Mouse (Mus musculus) frontal cortex, postnatal 25 days (tissue): ENCODE data around the gene Mc3r.

Experiments used
- DNase-seq, 2 experiments: peaks; one replicate each; pipeline ENCODE4 v3.0.0; 2022; ENCODE audit warnings: low spot score in 2 of 2

The Mc3r gene

DNA sequence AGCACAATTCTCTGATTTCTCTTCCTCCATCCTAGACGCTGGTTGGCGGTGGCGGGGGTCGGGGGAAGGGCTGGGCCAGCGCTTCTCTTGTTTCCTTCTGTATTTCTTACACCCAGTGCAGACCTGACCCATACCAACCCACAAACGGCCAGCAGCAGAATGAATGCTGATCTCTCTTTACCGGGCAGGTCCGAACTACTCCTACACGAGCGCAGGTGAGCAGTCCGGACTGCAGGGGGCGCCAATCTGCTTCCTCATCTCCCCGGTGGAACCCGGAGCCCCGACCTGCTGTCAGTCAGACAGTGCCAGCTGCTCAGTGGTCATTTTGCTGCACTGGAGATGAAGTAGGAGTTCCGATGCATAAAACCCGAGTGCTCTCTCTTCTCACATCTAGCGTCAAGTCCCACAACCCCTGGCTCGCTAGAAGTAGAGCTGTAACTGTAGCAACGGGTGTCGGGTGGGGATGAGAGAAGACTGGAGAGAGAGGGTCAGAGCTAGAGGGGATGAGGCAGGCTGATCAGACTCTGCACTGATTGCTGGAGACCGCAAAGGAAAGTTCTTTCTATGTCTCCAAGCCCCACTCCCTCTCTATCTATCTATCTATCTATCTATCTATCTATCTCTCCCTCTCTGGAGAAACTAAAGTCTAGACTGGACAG, at the start of gene Mc3r:
Gene Mc3r, plus strand, starts transcription at position 387 of the 659 bp plus-strand sequence.
- peak; percentile 57 to 62 for DNase-seq

DNA sequence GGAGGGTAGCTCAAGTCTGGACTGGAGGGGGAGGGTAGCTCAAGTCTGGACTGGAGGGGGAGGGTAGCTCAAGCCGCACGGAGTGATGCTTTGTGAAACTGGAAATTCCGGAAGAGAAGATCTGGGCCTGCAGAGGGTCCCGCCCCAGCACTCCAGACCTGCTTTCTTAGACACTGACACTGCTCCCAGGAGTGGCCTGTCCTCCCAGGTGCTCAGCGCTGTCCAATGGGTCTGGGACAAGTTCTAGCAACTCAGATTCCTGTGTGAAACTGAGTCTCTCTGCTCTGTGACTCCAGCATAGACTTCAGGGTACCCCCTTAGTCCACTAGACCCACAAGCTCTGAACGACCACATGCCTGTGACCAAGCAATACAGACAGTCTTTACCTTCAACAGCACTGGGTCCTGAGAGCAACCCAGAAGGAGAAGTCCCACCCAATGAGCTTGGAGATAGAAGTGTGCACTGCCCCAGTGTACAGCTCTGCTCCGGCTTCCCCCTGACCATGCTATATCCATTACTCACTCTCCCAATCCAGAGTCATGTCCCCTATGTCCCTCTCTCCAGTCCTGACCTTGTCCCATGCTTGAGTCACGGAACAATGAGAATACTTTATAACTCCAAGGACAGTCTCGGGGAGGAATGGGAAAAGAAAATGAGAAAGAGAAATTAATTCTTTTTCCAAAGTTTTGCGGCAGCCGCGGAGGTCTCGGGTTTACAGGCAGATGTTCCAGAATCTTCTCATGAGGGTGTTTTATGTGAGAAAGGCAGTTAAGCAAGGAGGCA, 46.1 kb upstream of the Mc3r start:
- no peak for DNase-seq

GRCm38 (mm10) chr2:172207003-172207402, 41.3 kb upstream of the Mc3r start:
- DNase-seq: peak; percentile 90 to 95

DNA sequence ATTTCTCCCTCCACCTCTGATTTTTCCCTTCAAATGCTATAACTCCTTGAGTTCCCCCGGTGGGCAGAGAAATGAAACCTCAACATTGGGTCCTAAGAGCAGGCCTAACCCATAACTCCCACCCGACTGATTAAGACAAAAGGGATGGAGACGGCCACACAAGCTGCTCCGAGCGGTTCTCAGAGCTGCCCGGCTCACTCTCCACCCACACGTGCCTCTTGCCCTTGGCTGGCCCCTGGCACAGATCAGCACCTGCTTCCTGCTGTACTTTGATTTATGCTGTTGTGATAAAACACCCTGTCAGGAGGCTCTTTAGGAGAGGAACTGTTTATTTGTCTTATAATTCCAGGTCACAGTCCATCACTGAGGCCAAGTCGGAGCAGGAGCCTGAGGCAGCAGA, 34.8 kb upstream of the Mc3r start:
- DNase-seq: no peak

DNA sequence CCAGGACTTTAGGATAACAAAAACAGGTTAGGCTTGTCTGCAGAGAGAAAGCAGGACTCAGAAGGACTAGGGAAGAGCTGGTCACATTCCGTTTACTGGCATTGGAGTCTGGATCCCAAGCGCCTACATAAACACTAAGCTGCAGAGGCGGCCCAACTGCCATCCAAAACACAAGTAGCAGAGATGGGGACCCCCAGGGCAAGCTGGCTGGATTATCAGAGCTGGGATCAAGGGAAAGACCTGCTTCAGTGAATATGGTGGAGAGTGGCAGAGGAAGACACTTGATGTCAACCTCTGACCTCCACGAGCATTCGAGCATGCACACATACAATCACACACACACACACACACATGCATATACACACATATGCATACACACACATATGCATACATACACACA, 34.0 kb upstream of the Mc3r start:
- DNase-seq: no peak

DNA sequence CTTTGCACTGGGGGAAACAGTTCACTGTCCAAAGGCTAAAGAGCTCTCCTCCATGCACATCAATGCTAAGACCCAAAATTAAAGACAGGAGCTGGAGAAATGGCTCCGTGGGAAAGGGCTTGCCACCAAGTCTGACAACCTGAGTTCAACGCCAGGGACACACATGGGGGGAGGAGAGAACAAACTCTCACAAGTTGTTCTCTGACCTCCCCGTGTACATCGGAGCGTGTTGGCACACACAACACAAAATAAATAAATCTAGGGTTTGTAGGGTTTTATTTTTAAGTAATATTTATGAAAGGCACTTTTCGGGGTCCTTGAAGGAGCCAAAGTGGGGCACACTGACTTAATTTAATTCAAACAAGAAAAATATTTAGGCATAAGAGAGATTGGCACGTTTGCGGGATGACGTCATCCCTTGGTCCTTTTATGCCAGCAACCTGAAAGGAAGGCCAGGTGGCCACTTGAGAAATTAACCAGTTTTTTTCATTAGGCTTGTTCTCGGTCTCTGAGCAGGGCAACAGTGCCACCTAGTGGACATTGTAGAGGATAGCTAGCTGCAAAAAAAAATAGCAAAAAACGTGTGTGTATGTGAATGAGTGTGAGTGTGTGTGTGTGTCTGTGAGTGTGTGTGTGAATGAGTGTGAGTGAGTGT, 32.7 kb upstream of the Mc3r start:
- peak in 1 of 2 experiments; percentile 33 for DNase-seq

DNA sequence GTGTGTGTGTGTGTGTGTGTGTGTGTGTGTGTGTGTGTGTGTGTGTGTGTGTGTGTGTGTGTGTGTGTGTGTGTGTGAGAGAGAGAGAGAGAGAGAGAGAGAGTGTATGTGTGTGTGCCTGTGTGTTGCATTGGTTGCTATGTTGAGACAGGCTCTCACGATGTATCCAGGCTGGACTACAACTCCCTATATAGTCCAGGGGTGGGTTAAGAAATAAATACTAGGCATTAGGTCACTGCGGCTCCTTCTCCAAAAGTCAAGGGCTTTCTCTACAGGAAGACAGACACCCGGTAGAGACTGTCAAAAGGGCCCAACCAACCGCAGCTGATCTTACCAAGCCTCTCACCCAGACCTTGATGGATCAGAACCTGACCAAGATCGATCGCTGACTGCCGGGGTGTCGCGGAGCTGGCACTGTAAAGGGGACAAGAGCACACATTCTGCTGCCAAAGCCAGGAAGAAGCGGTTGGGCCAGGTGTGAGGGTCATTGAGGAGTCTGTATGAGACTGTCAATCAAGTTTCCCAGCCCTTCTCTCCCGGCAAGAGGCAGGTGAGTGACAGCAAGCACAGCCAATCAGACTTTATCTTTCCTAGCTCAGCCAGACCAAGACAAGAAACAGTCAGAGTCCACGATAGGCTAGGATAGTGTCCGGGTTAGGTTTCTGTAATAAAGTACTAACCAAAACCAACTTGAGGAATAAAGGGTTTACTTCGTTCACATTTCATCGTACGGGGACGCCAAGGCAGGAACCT, 32.0 kb upstream of the Mc3r start:
- DNase-seq: no peak

- no peak for DNase-seq
These were observed 30.4 kb upstream of the Mc3r start for GRCm38 (mm10) chr2:172217886-172218285.

GRCm38 (mm10) chr2:172219186-172219585, 29.1 kb upstream of the Mc3r start:
- no peak for DNase-seq

GRCm38 (mm10) chr2:172221656-172222393, 26.5 kb upstream of the Mc3r start:
- DNase-seq: peak; percentile 68 to 69

DNA sequence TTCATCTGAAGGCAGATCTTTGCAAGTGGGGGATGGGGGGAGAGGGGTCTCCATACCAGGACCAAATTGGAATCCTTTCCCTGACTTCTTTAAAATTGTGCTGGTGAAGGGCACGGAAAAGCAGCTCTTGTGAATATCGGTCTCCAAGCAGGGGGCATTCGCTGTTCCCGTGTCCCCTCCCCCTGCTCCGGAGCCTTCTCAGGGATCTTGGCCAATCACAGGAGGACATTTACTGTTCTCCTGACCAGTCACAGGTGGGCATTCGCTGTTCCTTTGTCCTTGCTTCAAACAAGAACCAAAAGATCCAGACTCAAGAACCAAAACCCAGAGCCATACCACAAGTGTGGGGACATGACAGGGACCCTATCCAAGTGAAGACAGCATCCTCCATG, 25.9 kb upstream of the Mc3r start:
- no peak for DNase-seq

DNA sequence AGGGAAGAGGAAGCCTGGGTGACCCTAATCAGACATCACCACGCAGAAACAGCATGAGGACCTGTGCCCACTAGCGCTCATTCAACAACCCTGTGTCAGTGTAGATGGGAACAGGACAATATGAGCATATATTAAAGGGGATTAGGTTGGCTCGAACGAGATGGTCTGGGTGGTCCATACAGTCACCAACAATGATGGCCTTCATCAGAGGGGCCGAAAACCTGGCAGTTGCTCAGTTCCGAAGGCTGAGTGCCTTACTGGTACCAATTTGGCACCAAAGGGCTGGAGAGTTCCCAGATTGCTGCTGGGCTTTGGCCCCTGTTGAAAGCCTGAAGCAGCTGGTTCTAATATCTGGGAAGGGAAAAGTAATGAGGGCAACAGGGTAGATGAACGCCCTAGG, 25.4 kb upstream of the Mc3r start:
- DNase-seq: no peak

DNA sequence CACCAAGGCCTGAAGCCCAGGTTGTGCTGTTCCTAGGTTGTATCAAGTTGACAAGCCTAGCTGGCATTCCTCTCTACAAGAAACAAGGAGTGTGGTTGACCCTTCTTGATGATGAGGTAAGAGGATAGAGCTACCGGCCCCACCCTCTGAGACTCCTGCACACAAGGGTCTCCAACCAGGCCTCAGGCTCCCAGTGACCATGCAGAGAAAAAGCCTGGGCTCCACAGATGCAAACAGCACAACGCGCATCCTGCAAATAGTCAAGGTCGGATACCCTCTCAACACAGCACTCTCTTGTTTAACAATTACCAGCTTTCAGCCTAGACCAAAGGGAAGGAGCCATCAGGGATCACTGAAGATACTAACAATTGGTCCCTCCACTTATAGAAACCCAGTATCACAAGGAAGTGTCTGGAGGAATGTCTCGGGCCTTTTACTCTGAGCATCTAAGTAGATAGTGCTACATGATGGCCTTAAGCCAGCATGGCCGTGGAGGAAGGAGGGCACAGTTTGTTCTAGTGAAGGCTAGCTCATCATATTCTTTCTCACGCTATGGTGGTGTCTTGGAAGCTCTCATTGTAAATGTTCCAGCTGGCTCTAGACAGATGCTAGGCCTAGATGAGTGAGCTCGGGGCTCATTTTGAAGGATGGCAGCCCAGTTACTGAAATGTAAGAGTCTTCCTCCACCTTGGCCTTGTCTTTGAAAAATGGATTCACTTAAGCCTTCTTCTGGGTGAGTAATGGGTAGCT, 24.7 kb upstream of the Mc3r start:
- no peak for DNase-seq

- DNase-seq: peak; percentile 33 to 66
These were observed 21.3 kb upstream of the Mc3r start for GRCm38 (mm10) chr2:172226945-172227344.

DNA sequence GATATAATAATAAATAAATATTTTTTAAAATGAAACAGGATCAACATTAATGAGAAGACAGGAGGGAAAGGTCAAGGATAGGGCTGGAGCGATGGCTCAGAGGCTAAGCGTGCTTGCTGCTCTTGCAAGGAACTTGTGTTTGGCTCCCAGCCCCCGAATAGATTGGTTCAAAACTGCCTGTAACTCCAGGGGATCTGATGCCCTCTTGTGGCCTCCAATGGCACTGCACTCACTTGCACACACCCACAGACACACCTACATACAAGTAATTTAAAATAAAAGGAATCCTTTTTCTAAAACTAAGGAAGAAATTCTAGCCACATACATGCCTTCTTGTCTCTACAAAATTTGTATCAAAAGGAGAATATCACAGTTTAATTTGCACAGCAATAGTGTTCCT, 20.5 kb upstream of the Mc3r start:
- DNase-seq: no peak

GRCm38 (mm10) chr2:172229190-172229589, 19.1 kb upstream of the Mc3r start:
- DNase-seq: no peak

DNA sequence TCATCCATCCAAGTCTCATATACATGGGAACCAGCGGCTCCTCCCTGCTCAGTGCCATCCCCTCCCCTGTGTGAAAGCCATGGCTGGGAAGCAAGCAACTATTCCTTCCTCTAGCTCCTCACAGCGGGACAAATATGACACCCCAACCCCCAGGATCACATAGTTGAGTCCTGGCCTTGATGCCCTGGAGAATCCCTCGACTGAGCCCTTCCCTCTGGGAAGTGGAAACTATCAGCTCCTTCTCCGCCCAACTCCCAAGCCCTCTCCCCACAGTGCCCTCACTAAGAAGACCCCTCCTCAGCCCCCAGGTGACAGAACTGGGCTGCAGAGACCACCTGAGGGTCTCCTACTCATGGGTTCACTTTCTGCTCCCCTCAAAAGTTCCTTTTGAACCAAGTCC, 18.2 kb upstream of the Mc3r start:
- DNase-seq: no peak

GRCm38 (mm10) chr2:172238220-172238619, 10.1 kb upstream of the Mc3r start:
- DNase-seq: no peak

- DNase-seq: no peak
These were observed 7.3 kb upstream of the Mc3r start for GRCm38 (mm10) chr2:172241031-172241430.

- no peak for DNase-seq
These were observed 2.8 kb upstream of the Mc3r start for GRCm38 (mm10) chr2:172245497-172245896.

- no peak for DNase-seq
These were observed 1.0 kb downstream of the Mc3r start for GRCm38 (mm10) chr2:172249336-172249735.
